In genomic region chr5:134183880-134184808, GRCm38 (mm10) we compare ENCODE assay signal across 8 mouse cellular contexts. TPM values are rescaled to one million over a fixed set of nuclear protein-coding genes. Genes with fewer than 3 reads are reported as not detected.
DNase-seq lines count a peak whose midpoint lies in the region; ATAC-seq and TF ChIP-seq lines count a peak whose summit lies in the region.

Gene Gtf2ird2 (plus strand): TSS chr5:134184019.

- no peak for TF ChIP-seq EP300 in MEL (IDR thresholded peaks at IDR 0.05; ENCODE audit: low read depth in 1 of 2, low read length in 2 of 2)

- H3K4me2 ChIP-seq in forebrain, postnatal 0 days (ENCODE audit: low read depth), result peak within 1 kb of the TSS; percentile 81
- peak within 1 kb of the TSS; percentile 93 for H3K4me2 ChIP-seq in lung, embryonic 16.5 days (ENCODE audit: low read depth, low read length)

- peak within 1 kb of the TSS; percentile 72 to 82 for H3K4me3 ChIP-seq in MEL (ENCODE audit: control insufficient read depth in 1 of 2, insufficient read depth in 1 of 2, low read depth in 2 of 2, low read length in 2 of 2)
- peak within 1 kb of the TSS; percentile 73 for H3K4me3 ChIP-seq in cerebellum, adult 2 months (replicated peaks; ENCODE audit: insufficient read depth, low read depth, low read length)
- peak within 1 kb of the TSS; percentile 67 for H3K4me3 ChIP-seq in forebrain, postnatal 0 days (ENCODE audit: low read depth, low read length)
- H3K4me3 ChIP-seq in lung, embryonic 16.5 days (ENCODE audit: low read length), result peak within 1 kb of the TSS; percentile 83

- peak within 1 kb of the TSS; percentile 83 for H3K27ac ChIP-seq in MEL (ENCODE audit: control insufficient read depth, low read depth, low read length)
- H3K27ac ChIP-seq in cerebellum, adult 2 months (ENCODE audit: insufficient read depth, low read length), result peak within 1 kb of the TSS; percentile 80
- H3K27ac ChIP-seq in forebrain, postnatal 0 days (ENCODE audit: low read depth, low read length), result peak within 1 kb of the TSS; percentile 92
- H3K27ac ChIP-seq in lung, embryonic 16.5 days (ENCODE audit: low read length), result peak within 1 kb of the TSS; percentile 94

- peak; percentile 60 to 63; a peak in 3 of 4 replicates for TF ChIP-seq POLR2A in MEL (IDR thresholded peaks at IDR 0.05; ENCODE audit: control insufficient read depth in 1 of 2, insufficient read depth in 1 of 2, low read depth in 1 of 2, low read length in 2 of 2, poor library complexity in 1 of 2)
- peak; percentile 63; the same call in 1 of the 2 replicates for TF ChIP-seq POLR2A in cerebellum, adult 2 months (IDR thresholded peaks at IDR 0.05; ENCODE audit: borderline replicate concordance, insufficient read depth, low read length)

- H3K36me3 ChIP-seq in MEL (ENCODE audit: control insufficient read depth in 1 of 2, insufficient read depth in 2 of 2, low read length in 2 of 2), result peaks cover 0 to 12% of the 10 kb centered on the region in 2 experiments; a peak in 2 of 4 replicates
- no peaks in the 10 kb centered on the region for H3K36me3 ChIP-seq in forebrain, postnatal 0 days (ENCODE audit: insufficient read depth)
- H3K36me3 ChIP-seq in lung, embryonic 16.5 days (ENCODE audit: control insufficient read depth, insufficient read depth, low read length), result no peaks in the 10 kb centered on the region

- peak within 1 kb of the TSS; percentile 97 for H3K9ac ChIP-seq in MEL (ENCODE audit: control insufficient read depth, low read depth, low read length, poor library complexity, severe bottlenecking)
- peak within 1 kb of the TSS; percentile 87 for H3K9ac ChIP-seq in forebrain, postnatal 0 days
- H3K9ac ChIP-seq in lung, embryonic 16.5 days (ENCODE audit: low read length), result peak within 1 kb of the TSS; percentile 89

- no peaks in the 10 kb centered on the region for H3K9me3 ChIP-seq in MEL (replicated peaks; ENCODE audit: insufficient read depth, low read length)
- no peaks in the 10 kb centered on the region for H3K9me3 ChIP-seq in forebrain, postnatal 0 days (ENCODE audit: low read length)
- H3K9me3 ChIP-seq in lung, embryonic 16.5 days (ENCODE audit: control insufficient read depth, low read length), result no peaks in the 10 kb centered on the region

- H3K79me2 ChIP-seq in MEL (ENCODE audit: control insufficient read depth, insufficient read depth, low read length, poor library complexity), result peaks cover 9% of the 10 kb centered on the region

- no peak for TF ChIP-seq RAD21 in MEL (IDR thresholded peaks at IDR 0.05; ENCODE audit: low read depth, low read length)

- peak; percentile 99 for DNase-seq in MEL (ENCODE audit: low read depth, low spot score)
- DNase-seq in cerebellum, adult 2 months, result peak; percentile 99
- DNase-seq in forebrain, postnatal 0 days, result peak; percentile 99
- peak; percentile 98 for DNase-seq in layer of hippocampus, adult 9-10 months (ENCODE audit: low spot score)
- DNase-seq in ovary, postnatal 10 days (ENCODE audit: low spot score), result peak; percentile 94
- peak; percentile 99 to 100 for DNase-seq in thymus, postnatal 10 days (ENCODE audit: low spot score in 2 of 2)

- under 1% methylated on average over 92 of the region's 92 CpGs for WGBS in cerebellum, adult 2 months
- 2% methylated on average over 86 of the region's 92 CpGs for WGBS in forebrain, postnatal 0 days
- WGBS in lung, embryonic 16.5 days, result under 1% methylated on average over 92 of the region's 92 CpGs

- no peak for TF ChIP-seq CTCF in MEL (IDR thresholded peaks at IDR 0.05 in 2 of 3, conservative IDR thresholded peaks at IDR 0.05 in 1 of 3; ENCODE audit: control insufficient read depth in 1 of 3, insufficient read depth in 1 of 3, low read depth in 2 of 3, low read length in 3 of 3, poor library complexity in 1 of 3, severe bottlenecking in 1 of 3)
- no peak for TF ChIP-seq CTCF in cerebellum, adult 2 months (IDR thresholded peaks at IDR 0.05; ENCODE audit: borderline replicate concordance, insufficient read depth, low read depth, low read length)
- TF ChIP-seq CTCF in forebrain, postnatal 0 days (IDR thresholded peaks at IDR 0.05; ENCODE audit: low read depth), result peak; percentile 26

- no peaks in the 10 kb centered on the region for H3K27me3 ChIP-seq in MEL (ENCODE audit: control insufficient read depth in 1 of 2, insufficient read depth in 2 of 2, low read length in 2 of 2)
- H3K27me3 ChIP-seq in cerebellum, adult 2 months (ENCODE audit: control insufficient read depth, insufficient read depth, low read length), result no peaks in the 10 kb centered on the region
- no peaks in the 10 kb centered on the region for H3K27me3 ChIP-seq in forebrain, postnatal 0 days (ENCODE audit: insufficient read depth, low read length)
- H3K27me3 ChIP-seq in lung, embryonic 16.5 days (ENCODE audit: control insufficient read depth, insufficient read depth, low read depth, low read length), result no peaks in the 10 kb centered on the region

- ATAC-seq in forebrain, postnatal 0 days, result peak; percentile 97
- ATAC-seq in hematopoietic stem cell, adult 5-6 weeks (replicated peaks in 1 of 2; ENCODE audit: insufficient read depth in 1 of 2, low FRiP score in 2 of 2, low TSS enrichment in 1 of 2, low read depth in 1 of 2, poor library complexity in 2 of 2, severe bottlenecking in 2 of 2), result peak; percentile 77 to 86
- ATAC-seq in lung, embryonic 16.5 days (ENCODE audit: low read depth), result peak; percentile 96

- H3K4me1 ChIP-seq in MEL (ENCODE audit: control insufficient read depth in 1 of 2, insufficient read depth in 2 of 2, low read length in 2 of 2), result peaks cover 2 to 15% of the 10 kb centered on the region in 2 experiments; a peak in 2 of 4 replicates
- H3K4me1 ChIP-seq in cerebellum, adult 2 months (ENCODE audit: control insufficient read depth, insufficient read depth, low read length), result peaks cover 11% of the 10 kb centered on the region; the same call in 1 of the 2 replicates
- H3K4me1 ChIP-seq in forebrain, postnatal 0 days (ENCODE audit: insufficient read depth), result peaks cover 11% of the 10 kb centered on the region; the same call in 1 of the 2 replicates
- peaks cover 15% of the 10 kb centered on the region for H3K4me1 ChIP-seq in lung, embryonic 16.5 days (replicated peaks; ENCODE audit: control insufficient read depth, insufficient read depth, low read length)

TF ChIP-seq in MEL, 35 proteins besides CTCF, POLR2A, EP300 and RAD21:
- no peak for TF ChIP-seq MYB (IDR thresholded peaks at IDR 0.05; ENCODE audit: low read depth, low read length)
- TF ChIP-seq CHD1 (IDR thresholded peaks at IDR 0.05; ENCODE audit: low read depth, low read length), result no peak
- TF ChIP-seq BHLHE40 (IDR thresholded peaks at IDR 0.05; ENCODE audit: borderline replicate concordance, low read depth, low read length), result peak; percentile 68
- TF ChIP-seq ZMIZ1 (IDR thresholded peaks at IDR 0.05; ENCODE audit: low read depth, low read length), result 0 out of 2 replicates have a peak, but pooled peaks have one; percentile 70
- peak; percentile 80 for TF ChIP-seq HCFC1 (IDR thresholded peaks at IDR 0.05; ENCODE audit: low read depth, low read length)
- peak; percentile 94 for TF ChIP-seq MXI1 (IDR thresholded peaks at IDR 0.05; ENCODE audit: low read depth, low read length)
- TF ChIP-seq ZKSCAN1 (IDR thresholded peaks at IDR 0.05; ENCODE audit: low read depth, low read length), result no peak
- no peak for TF ChIP-seq TCF12 (IDR thresholded peaks at IDR 0.05; ENCODE audit: low read depth, low read length)
- TF ChIP-seq NELFE (IDR thresholded peaks at IDR 0.05; ENCODE audit: low read depth, low read length), result peak; percentile 52; the same call in 1 of the 2 replicates
- TF ChIP-seq POLR2AphosphoS2 (IDR thresholded peaks at IDR 0.05; ENCODE audit: low read length), result peak; percentile 8; the same call in 1 of the 2 replicates
- peak; percentile 70 for TF ChIP-seq ELF1 (IDR thresholded peaks at IDR 0.05; ENCODE audit: low read depth, low read length)
- TF ChIP-seq KAT2A (conservative IDR thresholded peaks at IDR 0.05; ENCODE audit: low read depth, low read length), result no peak; the same call in 1 of the 2 replicates
- 0 out of 2 replicates have a peak, but pooled peaks have one; percentile 42 for TF ChIP-seq ZNF384 (IDR thresholded peaks at IDR 0.05; ENCODE audit: low read depth, low read length)
- TF ChIP-seq TBP (IDR thresholded peaks at IDR 0.05; ENCODE audit: low read depth, low read length), result peak; percentile 39; the same call in 1 of the 2 replicates
- no peak for TF ChIP-seq MAFK (IDR thresholded peaks at IDR 0.05; ENCODE audit: borderline replicate concordance, low read depth, low read length)
- no peak for TF ChIP-seq SMC3 (IDR thresholded peaks at IDR 0.05; ENCODE audit: low read depth, low read length)
- TF ChIP-seq ETS1 (IDR thresholded peaks at IDR 0.05; ENCODE audit: low read depth, low read length), result peak; percentile 50; the same call in 1 of the 2 replicates
- TF ChIP-seq POLR2AphosphoS5 (IDR thresholded peaks at IDR 0.05; ENCODE audit: borderline replicate concordance, low read depth, low read length), result no peak
- TF ChIP-seq MAX (IDR thresholded peaks at IDR 0.05; ENCODE audit: low read length), result peak; percentile 99
- peak in 1 of 2 experiments; percentile 46; a peak in 1 of 4 replicates for TF ChIP-seq USF2 (IDR thresholded peaks at IDR 0.05; ENCODE audit: borderline replicate concordance in 1 of 2, insufficient read depth in 1 of 2, low read depth in 1 of 2, low read length in 2 of 2)
- no peak for TF ChIP-seq RCOR1 (IDR thresholded peaks at IDR 0.05; ENCODE audit: low read depth, low read length)
- peak; percentile 79; the same call in 1 of the 2 replicates for TF ChIP-seq E2F4 (IDR thresholded peaks at IDR 0.05; ENCODE audit: borderline replicate concordance, low read depth, low read length)
- TF ChIP-seq USF1 (IDR thresholded peaks at IDR 0.05; ENCODE audit: low read depth, low read length), result peak; percentile 95
- TF ChIP-seq NRF1 (IDR thresholded peaks at IDR 0.05; ENCODE audit: insufficient read depth, low read depth, low read length, poor library complexity, severe bottlenecking), result peak; percentile 83
- peak; percentile 99 for TF ChIP-seq MYC (IDR thresholded peaks at IDR 0.05; ENCODE audit: low read depth, low read length)
- TF ChIP-seq MAZ (IDR thresholded peaks at IDR 0.05; ENCODE audit: low read depth, low read length), result peak; percentile 76; the same call in 1 of the 2 replicates

RNA-seq across cellular contexts. Expression of gene Gtf2ird2, which starts in this region (rescaled TPM):
- 2.6 and 3.6 TPM in 2 replicates for total RNA-seq in MEL (2012; rRNA removed)
- polyA plus RNA-seq in MEL (2012; ENCODE audit: insufficient read depth in 1 of 2, insufficient read length in 2 of 2, low read depth in 1 of 2, low replicate concordance in 2 of 2, missing spikeins in 1 of 2), result 1 to 10 TPM in 1 of 2 experiments, not detected in 1; 4.6 TPM
- polyA plus RNA-seq in cerebellum, adult 2 months (2012; rRNA removed), result 17.6 and 18.4 TPM in 2 replicates
- 14.3 and 20.4 TPM in 2 replicates for total RNA-seq in forebrain, postnatal 0 days (2014; rRNA removed)
- 8.8 and 11.8 TPM in 2 replicates for polyA plus RNA-seq in forebrain, postnatal 0 days (2015; fragmentation: Nextera tagmentation; extraction: Ambion mirVana)
- 7.8 and 11.9 TPM in 2 replicates for total RNA-seq in hematopoietic stem cell, adult 5-6 weeks (2017)
- 8.6 and 9.1 TPM in 2 replicates for polyA plus RNA-seq in lung, embryonic 16.5 days (2015; fragmentation: Nextera tagmentation; extraction: Ambion mirVana)

Comparison
In these comparisons a context has a peak if more than half of its experiments do, and no peak if none do; other contexts are left out.
1. Peak in every context shown above with its lines: DNase-seq, ATAC-seq, H3K4me3 ChIP-seq and H3K27ac ChIP-seq.